Mouse (Mus musculus) G1E (cell line): ENCODE results near the gene Zbtb45.

Experiments used
- CTCF ChIP-seq: IDR thresholded peaks from 2 replicates; pipeline ENCODE4 v1.5.1; 2012; ENCODE audit warnings: low read depth, low read length, inconsistent platforms, mixed read lengths
- GATA1 ChIP-seq: IDR thresholded peaks from 2 replicates; pipeline ENCODE4 v1.6.1; 2012; ENCODE audit warnings: borderline replicate concordance, low read length, inconsistent platforms, mixed read lengths
- TAL1 ChIP-seq: conservative IDR thresholded peaks from 2 replicates; pipeline ENCODE4 v1.6.1; 2012; ENCODE audit warnings: low read depth, low read length, inconsistent platforms, mixed read lengths

DNA sequence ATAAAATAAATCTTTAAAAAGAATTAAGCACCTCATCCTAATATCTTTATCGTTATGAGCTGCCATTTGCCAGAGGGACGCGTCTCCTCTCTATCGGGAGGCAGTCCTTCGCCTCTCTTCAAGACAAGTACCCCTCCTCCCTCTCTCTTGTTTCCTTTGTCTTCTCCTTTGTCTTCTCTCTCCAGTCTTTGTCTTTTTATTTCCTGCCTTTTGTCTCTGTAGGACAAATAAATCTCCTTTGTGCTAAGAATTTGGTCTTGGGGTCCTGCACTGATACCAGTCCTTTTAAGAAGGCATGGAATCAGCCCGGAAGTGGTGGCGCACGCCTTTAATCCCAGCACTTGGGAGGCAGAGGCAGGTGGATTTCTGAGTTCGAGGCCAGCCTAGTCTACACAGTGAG, 49.7 kb upstream of the Zbtb45 start:
- TF ChIP-seq CTCF (no peak), GATA1 (no peak), TAL1 (no peak)
